Mouse (Mus musculus): ENCODE measurements at regions not wholly inside any gene's neighbourhood (a gene's known extent, or its start where the extent isn't known, plus 50 kb on each side); places are given as distances from the start of the nearest gene placed in this dataset.

- H3K9ac ChIP-seq (ENCODE audit: control insufficient read depth, low read depth, low read length, poor library complexity, severe bottlenecking): no peak overlapping the region
- no peaks in the 10 kb centered on the region for H3K79me2 ChIP-seq (ENCODE audit: control insufficient read depth, insufficient read depth, low read length, poor library complexity)
- DNase-seq (ENCODE audit: low read depth, low spot score): no peak
- no peaks in the 10 kb centered on the region for H3K4me1 ChIP-seq (ENCODE audit: control insufficient read depth in 1 of 2, insufficient read depth in 2 of 2, low read length in 2 of 2)
- no peaks in the 10 kb centered on the region for H3K36me3 ChIP-seq (ENCODE audit: control insufficient read depth in 1 of 2, insufficient read depth in 2 of 2, low read length in 2 of 2)
- no peak overlapping the region for H3K4me3 ChIP-seq (ENCODE audit: control insufficient read depth in 1 of 2, insufficient read depth in 1 of 2, low read depth in 2 of 2, low read length in 2 of 2)
- H3K9me3 ChIP-seq (replicated peaks; ENCODE audit: insufficient read depth, low read length): no peaks in the 10 kb centered on the region
- H3K27me3 ChIP-seq (ENCODE audit: control insufficient read depth in 1 of 2, insufficient read depth in 2 of 2, low read length in 2 of 2): peaks cover 0 to 1% of the 10 kb centered on the region in 2 experiments; a peak in 1 of 4 replicates
- no peak overlapping the region for H3K27ac ChIP-seq (ENCODE audit: control insufficient read depth, low read depth, low read length)
- TF ChIP-seq SMC3 (IDR thresholded peaks at IDR 0.05; ENCODE audit: low read depth, low read length) (no peak), MEF2A (IDR thresholded peaks at IDR 0.05; ENCODE audit: extremely low read depth, insufficient replicate concordance, low read depth, low read length, poor library complexity, severe bottlenecking) (no peak), KAT2A (conservative IDR thresholded peaks at IDR 0.05; ENCODE audit: low read depth, low read length) (no peak), CTCF (IDR thresholded peaks at IDR 0.05 in 2 of 3, conservative IDR thresholded peaks at IDR 0.05 in 1 of 3; ENCODE audit: control insufficient read depth in 1 of 3, insufficient read depth in 1 of 3, low read depth in 2 of 3, low read length in 3 of 3, poor library complexity in 1 of 3, severe bottlenecking in 1 of 3) (no peak)
These were observed 224.6 kb upstream of the Ptger4 start for GRCm38 (mm10) chr15:5468535-5469073.

- H3K4me1 ChIP-seq (ENCODE audit: control insufficient read depth in 1 of 2, insufficient read depth in 2 of 2, low read length in 2 of 2): no peaks in the 10 kb centered on the region
- DNase-seq (ENCODE audit: low read depth, low spot score): no peak
- no peak overlapping the region for H3K4me3 ChIP-seq (ENCODE audit: control insufficient read depth in 1 of 2, insufficient read depth in 1 of 2, low read depth in 2 of 2, low read length in 2 of 2)
- no peaks in the 10 kb centered on the region for H3K9me3 ChIP-seq (replicated peaks; ENCODE audit: insufficient read depth, low read length)
- no peak overlapping the region for H3K9ac ChIP-seq (ENCODE audit: control insufficient read depth, low read depth, low read length, poor library complexity, severe bottlenecking)
- no peak for TF ChIP-seq MAZ (IDR thresholded peaks at IDR 0.05; ENCODE audit: low read depth, low read length)
- no peak for TF ChIP-seq POLR2AphosphoS2 (IDR thresholded peaks at IDR 0.05; ENCODE audit: low read length)
- TF ChIP-seq UBTF (IDR thresholded peaks at IDR 0.05; ENCODE audit: borderline replicate concordance, insufficient read depth, low read depth, low read length): no peak
- TF ChIP-seq NELFE (IDR thresholded peaks at IDR 0.05; ENCODE audit: low read depth, low read length): no peak
- TF ChIP-seq KAT2A (conservative IDR thresholded peaks at IDR 0.05; ENCODE audit: low read depth, low read length): no peak
- no peak for TF ChIP-seq ZMIZ1 (IDR thresholded peaks at IDR 0.05; ENCODE audit: low read depth, low read length)
- no peak for TF ChIP-seq EP300 (IDR thresholded peaks at IDR 0.05; ENCODE audit: low read depth in 1 of 2, low read length in 2 of 2)
- no peak for TF ChIP-seq MYB (IDR thresholded peaks at IDR 0.05; ENCODE audit: low read depth, low read length)
- TF ChIP-seq CTCF (IDR thresholded peaks at IDR 0.05 in 2 of 3, conservative IDR thresholded peaks at IDR 0.05 in 1 of 3; ENCODE audit: control insufficient read depth in 1 of 3, insufficient read depth in 1 of 3, low read depth in 2 of 3, low read length in 3 of 3, poor library complexity in 1 of 3, severe bottlenecking in 1 of 3): no peak
- TF ChIP-seq SMC3 (IDR thresholded peaks at IDR 0.05; ENCODE audit: low read depth, low read length): no peak
- TF ChIP-seq MEF2A (IDR thresholded peaks at IDR 0.05; ENCODE audit: extremely low read depth, insufficient replicate concordance, low read depth, low read length, poor library complexity, severe bottlenecking): no peak
- TF ChIP-seq JUND (IDR thresholded peaks at IDR 0.05; ENCODE audit: low read depth, low read length): no peak
- no peak for TF ChIP-seq ETS1 (IDR thresholded peaks at IDR 0.05; ENCODE audit: low read depth, low read length)
- no peak for TF ChIP-seq MAX (IDR thresholded peaks at IDR 0.05; ENCODE audit: low read length)
- no peak for TF ChIP-seq RCOR1 (IDR thresholded peaks at IDR 0.05; ENCODE audit: low read depth, low read length)
- no peak for TF ChIP-seq E2F4 (IDR thresholded peaks at IDR 0.05; ENCODE audit: borderline replicate concordance, low read depth, low read length)
- H3K27ac ChIP-seq (ENCODE audit: control insufficient read depth, low read depth, low read length): no peak overlapping the region
- no peaks in the 10 kb centered on the region for H3K36me3 ChIP-seq (ENCODE audit: control insufficient read depth in 1 of 2, insufficient read depth in 2 of 2, low read length in 2 of 2)
- no peaks in the 10 kb centered on the region for H3K79me2 ChIP-seq (ENCODE audit: control insufficient read depth, insufficient read depth, low read length, poor library complexity)
- H3K27me3 ChIP-seq (ENCODE audit: control insufficient read depth in 1 of 2, insufficient read depth in 2 of 2, low read length in 2 of 2): no peaks in the 10 kb centered on the region
These were observed 231.5 kb upstream of the Ptger4 start for GRCm38 (mm10) chr15:5475389-5475995.

Measured in MEL (cell line).